Mouse (Mus musculus): ENCODE data around the gene Rpp14.
A peak's percentile ranks its signal among the peaks of the same experiment; 100 is the strongest.
"Not testable (repeated sequence)": the region's sequence is repeated elsewhere in the genome, so short reads cannot be mapped to it uniquely, and the experiment has no call there.

The Rpp14 gene

DNA sequence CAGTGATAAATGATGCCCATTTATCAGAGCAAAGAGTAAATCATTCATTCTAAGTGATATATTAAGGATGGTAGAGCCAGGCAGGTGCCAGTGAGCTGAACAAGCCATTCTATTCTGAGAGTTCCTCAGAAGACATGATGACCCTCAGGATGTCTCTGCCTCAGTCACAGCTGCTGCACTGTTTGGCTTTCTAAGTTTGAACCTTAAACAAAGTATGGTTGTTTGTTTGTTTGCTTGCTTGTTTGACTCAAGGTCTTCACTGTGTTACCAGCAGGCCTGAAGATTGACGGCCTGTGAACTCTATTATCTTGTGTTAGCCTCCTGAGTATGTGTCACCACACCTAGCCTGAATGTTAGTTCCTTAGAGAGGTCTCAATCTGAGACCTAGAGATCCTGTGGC, 34.6 kb downstream of the Rpp14 start:
- peak; percentile 86 for DNase-seq (ENCODE audit: low read depth, low spot score)

GRCm38 (mm10) chr14:8115772-8116171, 35.6 kb downstream of the Rpp14 start:
- DNase-seq (ENCODE audit: low read depth, low spot score), result peak; percentile 29

- no peak for DNase-seq (ENCODE audit: low read depth, low spot score)
Observed at GRCm38 (mm10) chr14:8117371-8117770, 37.2 kb downstream of the Rpp14 start.

DNA sequence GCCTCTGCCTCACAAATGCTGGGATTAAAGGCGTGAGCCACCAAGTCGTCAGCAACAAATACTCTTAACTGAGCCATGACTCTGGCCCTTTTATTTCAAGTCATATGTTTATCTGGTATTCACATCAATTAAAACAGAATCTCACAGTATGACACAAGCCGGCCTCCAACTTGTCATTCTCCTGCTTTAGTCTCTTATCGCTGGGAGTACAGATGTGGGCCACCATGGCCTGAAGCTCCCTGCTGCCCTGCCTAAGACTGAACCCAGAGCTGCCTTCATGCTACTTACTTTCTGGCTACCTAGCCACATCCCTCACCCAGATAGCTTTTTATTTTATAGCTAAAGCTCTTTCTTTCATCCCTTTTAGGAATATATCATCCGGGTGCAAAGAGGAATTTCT, 39.3 kb downstream of the Rpp14 start:
- no peak for DNase-seq (ENCODE audit: low read depth, low spot score)

DNA sequence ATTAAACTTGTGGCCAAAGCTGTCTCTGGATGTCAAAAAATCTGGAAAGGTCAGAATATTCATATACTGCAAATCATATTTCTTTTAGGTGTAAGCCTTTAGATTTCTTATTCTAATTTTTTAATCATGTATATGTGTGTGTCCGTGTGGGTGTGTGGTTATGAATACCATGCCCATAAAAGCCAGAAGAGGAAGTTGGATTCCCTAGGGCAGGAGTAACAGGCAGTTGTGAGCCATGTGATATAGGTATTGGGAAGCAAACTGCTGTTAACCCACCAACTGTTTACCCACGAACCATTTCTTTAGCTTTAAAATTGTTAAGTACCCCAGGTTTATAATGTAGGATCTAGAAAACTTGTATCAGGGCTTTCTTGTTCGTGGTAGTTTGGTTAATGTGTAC, 39.7 kb downstream of the Rpp14 start:
- no peak for DNase-seq (ENCODE audit: low read depth, low spot score)

- no peak for DNase-seq (ENCODE audit: low read depth, low spot score)
Observed at GRCm38 (mm10) chr14:8123141-8123540, 43.0 kb downstream of the Rpp14 start.

DNA sequence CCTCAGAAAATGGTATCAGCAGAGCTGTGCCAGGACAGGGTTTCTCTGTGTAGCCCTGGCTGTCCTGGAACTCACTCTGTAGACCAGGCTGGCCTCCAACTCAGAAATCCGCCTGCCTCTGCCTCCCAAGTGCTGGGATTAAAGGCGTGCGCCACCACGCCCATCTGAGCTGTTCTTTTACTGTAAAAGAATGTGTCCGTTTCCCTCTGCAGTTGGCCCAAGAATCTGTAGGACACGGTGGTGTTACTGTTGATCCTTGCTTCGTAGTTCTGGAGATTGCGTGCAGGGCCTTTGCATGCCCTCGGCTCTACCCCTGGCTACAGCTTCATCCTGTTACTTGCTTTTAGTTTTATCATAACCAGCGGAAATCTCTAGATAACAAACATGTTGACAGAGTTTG, 43.4 kb downstream of the Rpp14 start:
- DNase-seq (ENCODE audit: low read depth, low spot score), result not testable (repeated sequence)

GRCm38 (mm10) chr14:8124046-8124881, 44.1 kb downstream of the Rpp14 start:
- no peak for DNase-seq (ENCODE audit: low read depth, low spot score)

GRCm38 (mm10) chr14:8127971-8128370, 47.8 kb downstream of the Rpp14 start:
- no peak for DNase-seq (ENCODE audit: low read depth, low spot score)

DNA sequence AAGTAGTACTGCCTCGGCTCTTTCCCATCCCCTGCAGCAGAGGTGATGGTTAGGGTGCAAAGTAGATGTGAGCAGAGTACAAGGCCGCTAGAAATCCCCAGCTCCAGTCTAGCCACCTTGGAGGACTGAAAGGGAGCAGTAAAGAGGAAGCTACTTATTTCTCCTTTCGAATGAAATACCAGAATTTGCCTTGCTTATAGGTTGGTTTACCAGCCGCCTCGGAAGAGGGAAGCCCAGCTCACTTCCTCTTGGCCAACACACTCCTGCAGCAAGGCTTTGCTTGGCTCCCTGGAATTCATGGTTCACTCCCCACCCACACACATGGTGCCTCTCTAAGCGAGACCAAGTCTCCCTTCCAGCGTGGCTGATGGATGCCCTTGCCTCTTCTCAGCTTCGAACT, 52.6 kb downstream of the Rpp14 start:
- DNase-seq (ENCODE audit: low read depth, low spot score), result peak; percentile 79

GRCm38 (mm10) chr14:8134234-8134633, 54.1 kb downstream of the Rpp14 start:
- no peak for DNase-seq (ENCODE audit: low read depth, low spot score)

DNA sequence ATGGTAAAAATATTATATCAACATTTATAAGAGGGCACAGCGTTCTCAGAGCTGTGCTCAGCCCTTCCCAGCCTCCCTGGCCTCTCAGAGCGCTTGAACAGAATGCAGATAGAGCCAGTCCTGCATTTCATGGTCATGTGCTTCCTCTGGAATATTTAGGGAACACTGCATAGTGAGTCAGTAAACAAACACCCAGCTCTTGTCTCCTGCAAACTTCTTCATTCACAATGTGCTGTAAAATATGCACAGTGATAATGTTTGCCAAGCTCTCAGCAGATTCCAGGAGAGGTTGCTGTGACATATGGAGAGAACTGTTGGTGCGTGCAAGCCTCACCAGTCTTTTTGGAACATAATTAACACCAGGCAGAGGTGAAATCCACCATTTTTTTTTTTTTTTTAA, 55.0 kb downstream of the Rpp14 start:
- DNase-seq (ENCODE audit: low read depth, low spot score), result no peak

DNA sequence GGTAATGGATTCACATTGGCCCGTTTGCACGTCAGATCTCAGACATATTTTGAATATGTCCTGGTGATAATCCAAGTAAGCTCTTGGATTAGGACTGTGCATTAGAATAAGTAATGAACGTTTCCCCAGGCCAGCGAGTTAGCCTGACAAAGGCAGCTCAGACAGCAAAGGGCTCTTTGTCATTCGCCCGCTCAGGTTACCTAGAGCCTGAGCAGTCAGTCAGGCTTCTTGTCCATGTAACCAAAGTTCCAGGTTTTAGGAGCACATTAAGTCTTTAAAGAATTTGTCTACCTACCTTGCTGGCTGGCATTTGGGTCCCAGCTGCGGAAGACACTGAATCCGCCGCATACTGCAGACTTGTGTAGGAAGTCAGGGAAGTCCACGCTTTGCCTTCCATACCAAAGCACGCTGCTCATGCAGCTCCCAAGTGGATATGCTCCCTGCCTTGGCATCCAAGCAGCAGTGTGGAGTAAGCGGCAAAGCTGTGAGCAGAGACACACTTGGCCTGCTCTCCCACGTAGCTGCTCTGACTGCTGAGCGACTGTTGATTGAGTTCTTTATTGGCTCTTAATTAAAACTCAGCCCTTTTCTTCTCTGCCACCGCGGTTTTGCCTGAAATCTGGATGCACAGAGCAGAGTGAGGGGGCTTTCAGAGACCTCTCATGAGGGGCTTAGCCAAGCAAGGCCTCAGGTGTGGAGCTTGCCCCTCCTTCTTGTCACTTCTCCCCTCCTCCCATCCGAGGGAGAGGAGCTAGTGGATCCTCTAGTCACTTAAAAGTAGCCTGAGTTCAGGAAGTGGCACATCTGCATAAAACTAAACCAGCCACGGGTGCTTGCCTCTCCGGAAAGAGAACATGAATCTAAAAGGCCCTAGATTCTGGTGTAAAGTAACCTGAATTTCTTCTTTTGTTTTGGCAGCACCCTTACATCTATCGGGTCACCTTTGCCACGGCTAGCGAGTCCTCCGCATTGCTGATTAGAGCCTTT, 59.9 kb downstream of the Rpp14 start:
- DNase-seq (ENCODE audit: low read depth, low spot score), result no peak

GRCm38 (mm10) chr14:8141131-8141530, 61.0 kb downstream of the Rpp14 start:
- no peak for DNase-seq (ENCODE audit: low read depth, low spot score)

All from A20 (cell line).